Mouse (Mus musculus): Measurements from ENCODE around the gene Fgf15.

Fgf15 gene

GRCm38 (mm10) chr7:144932389-144932937, 36.1 kb downstream of the Fgf15 start:
- no peak for DNase-seq

DNA sequence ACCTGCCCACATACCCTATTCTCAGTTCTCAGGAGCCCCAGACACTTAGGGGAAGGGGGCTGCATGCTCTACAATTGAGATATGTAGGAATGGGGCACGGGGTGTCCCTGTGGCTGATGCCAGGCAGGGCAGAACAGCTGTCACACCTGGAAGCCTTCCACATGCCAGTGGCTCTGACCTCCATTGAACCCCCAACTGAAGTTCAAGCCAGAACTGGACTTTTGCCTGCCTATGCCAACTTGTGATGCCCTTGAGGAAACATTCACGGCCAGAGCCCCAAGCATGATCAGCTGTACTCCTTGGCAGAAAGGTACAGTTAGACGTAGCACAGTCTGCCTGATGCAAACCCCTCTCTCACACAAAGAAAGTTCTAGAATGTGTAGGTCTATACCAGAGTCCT, 37.0 kb downstream of the Fgf15 start:
- peak; percentile 46 for DNase-seq

DNA sequence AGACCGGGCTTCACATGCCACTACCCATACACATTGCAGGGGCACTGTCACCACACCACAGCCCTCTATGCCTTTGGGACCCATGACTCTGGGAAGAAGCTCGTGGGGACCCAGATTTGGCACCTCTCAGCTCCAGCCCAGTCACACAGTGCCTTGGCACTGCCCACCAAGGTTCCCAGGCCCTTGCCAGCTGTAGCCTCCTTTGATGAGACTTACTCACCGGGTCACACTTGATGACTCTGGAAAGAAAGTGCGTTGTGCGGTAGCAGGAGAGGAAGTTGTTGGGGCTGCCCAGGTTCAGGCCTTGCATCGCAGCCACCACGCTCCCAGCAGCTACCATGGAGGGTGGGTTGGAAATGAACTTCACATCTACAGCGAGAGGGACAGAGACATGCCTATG, 37.5 kb downstream of the Fgf15 start:
- DNase-seq: no peak

GRCm38 (mm10) chr7:144934901-144935300, 38.6 kb downstream of the Fgf15 start:
- DNase-seq: no peak

- peak; percentile 58 for DNase-seq
These were observed 39.2 kb downstream of the Fgf15 start for GRCm38 (mm10) chr7:144935563-144935962.

- DNase-seq: no peak
These were observed 40.1 kb downstream of the Fgf15 start for GRCm38 (mm10) chr7:144936311-144936880.

DNA sequence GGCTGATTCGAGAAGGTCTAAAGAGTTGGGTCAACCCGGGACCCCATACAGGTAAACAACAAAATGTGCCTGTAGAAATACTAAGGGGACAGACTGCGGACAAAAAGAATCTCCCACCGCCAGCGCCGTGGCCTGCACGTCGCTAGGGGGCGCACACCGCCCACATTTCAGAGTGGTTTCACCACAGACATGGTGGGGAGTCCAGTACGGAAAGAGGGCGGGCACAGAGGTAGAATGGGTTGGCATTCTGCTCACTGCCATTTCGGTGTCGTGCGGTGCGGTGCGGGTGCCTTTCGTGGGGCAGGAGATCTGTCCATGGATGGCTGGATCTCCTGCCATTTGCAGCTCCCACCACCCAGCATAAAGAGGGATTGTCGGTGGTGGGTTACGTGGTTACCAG, 41.2 kb downstream of the Fgf15 start:
- peak; percentile 94 for DNase-seq

GRCm38 (mm10) chr7:144937899-144938517, 41.7 kb downstream of the Fgf15 start:
- peak; percentile 56 for DNase-seq

- DNase-seq: peak; percentile 54
These were observed 42.5 kb downstream of the Fgf15 start for GRCm38 (mm10) chr7:144938661-144939343.

GRCm38 (mm10) chr7:144939344-144940002, 43.1 kb downstream of the Fgf15 start, which contains the start of gene Ccnd1:
Ccnd1 (minus strand) TSS chr7:144939925.
- peak; percentile 89 for DNase-seq

GRCm38 (mm10) chr7:144940003-144940571, 43.8 kb downstream of the Fgf15 start:
- no peak for DNase-seq

DNA sequence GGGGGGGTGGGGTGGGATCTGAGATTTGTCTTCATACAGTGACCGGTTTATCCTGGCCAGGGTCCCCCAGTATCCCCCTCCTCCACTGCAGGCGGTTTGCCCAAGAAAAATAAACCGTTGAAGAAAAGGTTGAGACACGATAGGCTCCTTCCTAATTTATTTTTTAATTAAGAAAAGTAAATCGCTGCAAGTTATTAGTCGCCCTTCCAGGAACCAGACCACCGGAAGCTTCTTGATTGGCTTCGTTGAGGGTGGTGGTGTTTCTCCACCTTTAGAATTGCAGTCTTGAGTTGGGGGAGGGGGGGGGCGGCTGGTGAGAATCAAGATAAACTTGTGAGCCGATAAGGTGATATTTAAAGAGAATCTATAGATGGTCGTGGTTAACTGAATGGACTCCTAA, 44.3 kb downstream of the Fgf15 start:
- DNase-seq: no peak

GRCm38 (mm10) chr7:144941242-144941831, 45.0 kb downstream of the Fgf15 start:
- DNase-seq: peak; percentile 95

GRCm38 (mm10) chr7:144942071-144942743, 45.9 kb downstream of the Fgf15 start:
- peak; percentile 51 for DNase-seq

GRCm38 (mm10) chr7:144942744-144943135, 46.4 kb downstream of the Fgf15 start:
- DNase-seq: peak; percentile 55

- DNase-seq: peak; percentile 92
These were observed 46.9 kb downstream of the Fgf15 start for GRCm38 (mm10) chr7:144943254-144943653.
